In genomic region chr2:134726713-134727112, GRCm38 (mm10) we compare ENCODE assay signal across 21 mouse cellular contexts. TPM values are rescaled to one million over a fixed set of nuclear protein-coding genes. Genes with fewer than 3 reads are reported as not detected.
DNase-seq lines count a peak whose midpoint lies in the region; ATAC-seq and TF ChIP-seq lines count a peak whose summit lies in the region.
"Had no signal": no experiment of that assay in that cellular context is flagged by ENCODE, and none has a peak within 500 bp of the region (broad histone marks: within the 10 kb centered on the region; RNA-seq: fewer than 3 reads in every experiment).

No protein-coding gene starts in this region.

- H3K4me2 ChIP-seq in liver, embryonic 12.5 days, result no peak overlapping the region
- no peak overlapping the region for H3K4me2 ChIP-seq in neural tube, embryonic 14.5 days (ENCODE audit: low read depth, low read length)
- H3K4me2 ChIP-seq: embryonic facial prominence, embryonic 13.5 days; heart, embryonic 15.5 days; limb, embryonic 12.5 days; liver, embryonic 15.5 days; midbrain, embryonic 12.5 days; stomach, embryonic 15.5 days had no signal

- 0 out of 2 replicates have a peak overlapping the region, but pooled peaks have one; percentile 8 for H3K9ac ChIP-seq in liver, adult 2 months (ENCODE audit: low read depth, low read length)
- no peak overlapping the region for H3K9ac ChIP-seq in liver, embryonic 12.5 days
- no peak overlapping the region for H3K9ac ChIP-seq in neural tube, embryonic 14.5 days (replicated peaks; ENCODE audit: low read depth, low read length)
- H3K9ac ChIP-seq: embryonic facial prominence, embryonic 13.5 days; heart, embryonic 15.5 days; limb, embryonic 12.5 days; liver, embryonic 15.5 days; midbrain, embryonic 12.5 days; stomach, embryonic 15.5 days had no signal

- TF ChIP-seq POLR2A in liver, adult 2 months (IDR thresholded peaks at IDR 0.05; ENCODE audit: extremely low read depth, insufficient read depth, low read length), result no peak

- H3K79me2 ChIP-seq in liver, adult 2 months (ENCODE audit: control insufficient read depth, insufficient read depth, low read length), result no peaks in the 10 kb centered on the region

- 36% methylated on average over 2 of the region's 2 CpGs for WGBS in liver, adult 2 months
- WGBS in liver, embryonic 12.5 days (ENCODE audit: insufficient replicate concordance), result 72% methylated on average over 2 of the region's 2 CpGs
- WGBS in neural tube, embryonic 14.5 days, result 48% methylated on average over 2 of the region's 2 CpGs

- H3K4me1 ChIP-seq in liver, adult 2 months (ENCODE audit: control insufficient read depth, insufficient read depth, low read length), result peaks cover 12% of the 10 kb centered on the region; the same call in 1 of the 2 replicates
- no peaks in the 10 kb centered on the region for H3K4me1 ChIP-seq in liver, embryonic 12.5 days
- H3K4me1 ChIP-seq in neural tube, embryonic 14.5 days (ENCODE audit: control insufficient read depth, insufficient read depth, low read length), result no peaks in the 10 kb centered on the region
- H3K4me1 ChIP-seq: embryonic facial prominence, embryonic 13.5 days; heart, embryonic 15.5 days; limb, embryonic 12.5 days; liver, embryonic 15.5 days; midbrain, embryonic 12.5 days; stomach, embryonic 15.5 days had no signal

- no peaks in the 10 kb centered on the region for H3K27me3 ChIP-seq in liver, adult 2 months (ENCODE audit: control insufficient read depth, insufficient read depth, low read length)
- H3K27me3 ChIP-seq in liver, embryonic 12.5 days (replicated peaks), result no peaks in the 10 kb centered on the region
- H3K27me3 ChIP-seq in neural tube, embryonic 14.5 days (ENCODE audit: control insufficient read depth, insufficient read depth, low read length), result no peaks in the 10 kb centered on the region
- H3K27me3 ChIP-seq: embryonic facial prominence, embryonic 13.5 days; heart, embryonic 15.5 days; limb, embryonic 12.5 days; liver, embryonic 15.5 days; midbrain, embryonic 12.5 days; stomach, embryonic 15.5 days had no signal

- DNase-seq in cerebellum, adult 8-10 months, result peak; percentile 1
- DNase-seq in cerebellum, postnatal 4 days (ENCODE audit: low spot score in 2 of 2), result no peak
- peak; percentile 73 for DNase-seq in liver, adult 2 months (ENCODE audit: extremely low read depth, low read depth, low spot score)
- DNase-seq in brain, adult 2 months (ENCODE audit: low read depth, low spot score), result peak; percentile 30
- DNase-seq in testis, postnatal 14 days (ENCODE audit: low spot score), result no peak
- DNase-seq in urinary bladder, adult 18-20 months (ENCODE audit: low spot score in 2 of 2), result no peak
- DNase-seq: B cell, adult 2 months; gastrocnemius, postnatal 36 days; kidney, adult 11 months; right cerebral cortex, postnatal 25 days had no signal

- no peaks in the 10 kb centered on the region for H3K9me3 ChIP-seq in liver, embryonic 12.5 days (replicated peaks)
- H3K9me3 ChIP-seq in neural tube, embryonic 14.5 days (ENCODE audit: control insufficient read depth, low read length), result no peaks in the 10 kb centered on the region
- H3K9me3 ChIP-seq: embryonic facial prominence, embryonic 13.5 days; heart, embryonic 15.5 days; limb, embryonic 12.5 days; liver, embryonic 15.5 days; midbrain, embryonic 12.5 days; stomach, embryonic 15.5 days had no signal

- no peak for TF ChIP-seq CTCF in liver, adult 2 months (IDR thresholded peaks at IDR 0.05; ENCODE audit: low read depth, low read length)

- H3K36me3 ChIP-seq in liver, adult 2 months (ENCODE audit: control insufficient read depth, insufficient read depth, low read length), result no peaks in the 10 kb centered on the region
- no peaks in the 10 kb centered on the region for H3K36me3 ChIP-seq in liver, embryonic 12.5 days
- H3K36me3 ChIP-seq in neural tube, embryonic 14.5 days (ENCODE audit: control insufficient read depth, insufficient read depth, low read length), result no peaks in the 10 kb centered on the region
- H3K36me3 ChIP-seq: embryonic facial prominence, embryonic 13.5 days; heart, embryonic 15.5 days; limb, embryonic 12.5 days; liver, embryonic 15.5 days; midbrain, embryonic 12.5 days; stomach, embryonic 15.5 days had no signal

- peak overlapping the region; percentile 62; the same call in 1 of the 2 replicates for H3K27ac ChIP-seq in liver, adult 2 months (replicated peaks; ENCODE audit: insufficient read depth, low read depth, low read length)
- no peak overlapping the region for H3K27ac ChIP-seq in liver, embryonic 12.5 days
- no peak overlapping the region for H3K27ac ChIP-seq in neural tube, embryonic 14.5 days (ENCODE audit: low read depth, low read length)
- H3K27ac ChIP-seq: embryonic facial prominence, embryonic 13.5 days; heart, embryonic 15.5 days; kidney, postnatal 0 days; limb, embryonic 12.5 days; liver, embryonic 15.5 days; midbrain, embryonic 12.5 days; stomach, embryonic 15.5 days had no signal

- no peak for ATAC-seq in liver, embryonic 12.5 days
- peak; percentile 44; the same call in 1 of the 2 replicates for ATAC-seq in neural tube, embryonic 14.5 days (ENCODE audit: low read depth)
- ATAC-seq: forebrain, embryonic 16.5 days; lung, postnatal 0 days had no signal

- H3K4me3 ChIP-seq in liver, adult 2 months (ENCODE audit: insufficient read depth, low read depth, low read length), result no peak overlapping the region
- H3K4me3 ChIP-seq in liver, embryonic 12.5 days, result no peak overlapping the region
- H3K4me3 ChIP-seq in neural tube, embryonic 14.5 days (ENCODE audit: low read depth, low read length), result no peak overlapping the region
- H3K4me3 ChIP-seq: embryonic facial prominence, embryonic 13.5 days; heart, embryonic 15.5 days; limb, embryonic 12.5 days; liver, embryonic 15.5 days; midbrain, embryonic 12.5 days; stomach, embryonic 15.5 days had no signal

RNA-seq across cellular contexts. Expression of gene Plcb1, which starts 59.2 kb away (rescaled TPM):
- total RNA-seq in liver, adult 2 months (2014; rRNA removed), result 15.4 and 17.7 TPM in 2 replicates
- polyA plus RNA-seq in liver, adult 2 months (2012; rRNA removed), result 0.88 and 0.95 TPM in 2 replicates
- polyA plus RNA-seq in liver, embryonic 12.5 days (2016; fragmentation: Nextera tagmentation; extraction: Ambion mirVana), result 4.4 and 4.9 TPM in 2 replicates
- polyA plus RNA-seq in neural tube, embryonic 14.5 days (2014; fragmentation: Nextera tagmentation; extraction: Ambion mirVana), result 114 and 118 TPM in 2 replicates

Comparison
In these comparisons a context has a peak if more than half of its experiments do, and no peak if none do; other contexts are left out.
1. DNase-seq: peak in cerebellum, adult 8-10 months (single experiment), liver, adult 2 months (single experiment) and brain, adult 2 months (single experiment); none in cerebellum, postnatal 4 days (0 of 2), testis, postnatal 14 days (single experiment) and urinary bladder, adult 18-20 months (0 of 2).
2. RNA of gene Plcb1, which starts 59.2 kb away (polyA plus RNA-seq): 114 to 118 TPM in neural tube, embryonic 14.5 days; 4.4 to 4.9 TPM in liver, embryonic 12.5 days and 0.88 to 0.95 TPM in liver, adult 2 months; every median in the first group is over 10 times any median in the second.